Mouse (Mus musculus) ovary, postnatal 14 days (tissue): ENCODE measurements around the gene Jdp2.

Experiments
- DNase-seq: peaks from one replicate; pipeline ENCODE4 v3.0.0; 2022; ENCODE audit warnings: low spot score

Jdp2 gene

GRCm38 (mm10) chr12:85601531-85601930 lies 2.7 kb downstream of the Jdp2 start:
- no peak for DNase-seq

GRCm38 (mm10) chr12:85602153-85602552 lies 3.3 kb downstream of the Jdp2 start:
- DNase-seq: no peak

GRCm38 (mm10) chr12:85602811-85603210 lies 4.0 kb downstream of the Jdp2 start:
- no peak for DNase-seq

GRCm38 (mm10) chr12:85603767-85604166 lies 4.9 kb downstream of the Jdp2 start:
- no peak for DNase-seq

GRCm38 (mm10) chr12:85604301-85604998 lies 5.6 kb downstream of the Jdp2 start:
- DNase-seq: no peak

GRCm38 (mm10) chr12:85607519-85608449 lies 9.0 kb downstream of the Jdp2 start:
- DNase-seq: no peak

GRCm38 (mm10) chr12:85610167-85610566 lies 11.3 kb downstream of the Jdp2 start:
- no peak for DNase-seq

GRCm38 (mm10) chr12:85614090-85614489 lies 15.3 kb downstream of the Jdp2 start:
- no peak for DNase-seq

GRCm38 (mm10) chr12:85615486-85615885 lies 16.7 kb downstream of the Jdp2 start:
- no peak for DNase-seq

GRCm38 (mm10) chr12:85617885-85618284 lies 19.1 kb downstream of the Jdp2 start:
- DNase-seq: no peak

GRCm38 (mm10) chr12:85618430-85618829 lies 19.6 kb downstream of the Jdp2 start:
- no peak for DNase-seq

GRCm38 (mm10) chr12:85619283-85619897 lies 20.6 kb downstream of the Jdp2 start:
- no peak for DNase-seq

- no peak for DNase-seq
These were observed 21.1 kb downstream of the Jdp2 start for GRCm38 (mm10) chr12:85619898-85620443.

- DNase-seq: no peak
These were observed 22.2 kb downstream of the Jdp2 start for GRCm38 (mm10) chr12:85621027-85621426.

- DNase-seq: no peak
These were observed 22.8 kb downstream of the Jdp2 start for GRCm38 (mm10) chr12:85621673-85622072.

GRCm38 (mm10) chr12:85623711-85624110 lies 24.9 kb downstream of the Jdp2 start:
- no peak for DNase-seq

- DNase-seq: no peak
These were observed 25.8 kb downstream of the Jdp2 start for GRCm38 (mm10) chr12:85624652-85625051.

- DNase-seq: no peak
These were observed 27.0 kb downstream of the Jdp2 start for GRCm38 (mm10) chr12:85625852-85626251.

GRCm38 (mm10) chr12:85629661-85630481 lies 31.0 kb downstream of the Jdp2 start:
- no peak for DNase-seq

- DNase-seq: no peak
These were observed 32.4 kb downstream of the Jdp2 start for GRCm38 (mm10) chr12:85631196-85631595.

- DNase-seq: no peak
These were observed 33.5 kb downstream of the Jdp2 start for GRCm38 (mm10) chr12:85632321-85632720.

- DNase-seq: no peak
These were observed 39.1 kb downstream of the Jdp2 start for GRCm38 (mm10) chr12:85637932-85638331.
